Mouse (Mus musculus) liver, adult (tissue): ENCODE measurements around the gene Glp2r.

Source experiments
- GATA4 ChIP-seq: IDR thresholded peaks from 2 replicates; pipeline ENCODE4 v1.6.1; 2014; ENCODE audit warnings: mild to moderate bottlenecking, low read length; ENCODE audit not compliant: insufficient replicate concordance

Gene Glp2r

GRCm38 (mm10) chr11:67741569-67741968, 29.4 kb downstream of the Glp2r start:
- no peak for TF ChIP-seq GATA4

GRCm38 (mm10) chr11:67738846-67739490, 32.0 kb downstream of the Glp2r start:
- no peak for TF ChIP-seq GATA4

- TF ChIP-seq GATA4: no peak
Observed at GRCm38 (mm10) chr11:67738345-67738744, 32.6 kb downstream of the Glp2r start.

- no peak for TF ChIP-seq GATA4
Observed at GRCm38 (mm10) chr11:67734597-67734996, 36.4 kb downstream of the Glp2r start.

GRCm38 (mm10) chr11:67733726-67734125, 37.2 kb downstream of the Glp2r start:
- no peak for TF ChIP-seq GATA4

- TF ChIP-seq GATA4: no peak
Observed at GRCm38 (mm10) chr11:67731056-67731455, 39.9 kb downstream of the Glp2r start.

- TF ChIP-seq GATA4: no peak
Observed at GRCm38 (mm10) chr11:67728726-67729125, 42.2 kb downstream of the Glp2r start.

- no peak for TF ChIP-seq GATA4
Observed at GRCm38 (mm10) chr11:67727095-67727494, 43.9 kb downstream of the Glp2r start.

GRCm38 (mm10) chr11:67723231-67724013, 47.5 kb downstream of the Glp2r start:
- TF ChIP-seq GATA4: no peak

GRCm38 (mm10) chr11:67722399-67723156, 48.4 kb downstream of the Glp2r start:
- TF ChIP-seq GATA4: no peak

- no peak for TF ChIP-seq GATA4
Observed at GRCm38 (mm10) chr11:67721485-67721884, 49.5 kb downstream of the Glp2r start.

- no peak for TF ChIP-seq GATA4
Observed at GRCm38 (mm10) chr11:67715382-67715781, 55.6 kb downstream of the Glp2r start.

- no peak for TF ChIP-seq GATA4
Observed at GRCm38 (mm10) chr11:67712976-67713375, 58.0 kb downstream of the Glp2r start.

GRCm38 (mm10) chr11:67694703-67695376, 76.1 kb downstream of the Glp2r start, which contains the start of gene Rcvrn:
Rcvrn (plus strand) TSS chr11:67695326.
- TF ChIP-seq GATA4: no peak

- TF ChIP-seq GATA4: no peak
Observed at GRCm38 (mm10) chr11:67686109-67686508, 84.8 kb downstream of the Glp2r start.
